Mouse (Mus musculus) left cerebral cortex, adult 2 months (tissue): Measurements from ENCODE around the gene Timm9. TPM values are rescaled to one million over a fixed set of nuclear protein-coding genes. Genes with fewer than 3 reads are reported as not detected.

Experiments used
- DNase-seq, 2 experiments: peaks; one replicate each; pipeline ENCODE4 v3.0.0; 2021 to 2022; ENCODE audit warnings: low spot score in 2 of 2, mixed read lengths in 1 of 2; ENCODE audit errors: extremely low spot score in 1 of 2
- H3K27ac ChIP-seq: fragments of 200-600 bp; 2 replicates; pipeline ENCODE4 v1.8.1; 2022
- H3K4me3 ChIP-seq: fragments of 200-600 bp; 2 replicates; pipeline ENCODE4 v1.8.1; 2022
- CTCF ChIP-seq: fragments of 200-600 bp; IDR thresholded peaks from 2 replicates; pipeline ENCODE4 v1.8.1; 2022; ENCODE audit warnings: antibody characterized with exemption, mild to moderate bottlenecking, moderate library complexity
- intact Hi-C: fragments of 180-260 bp; cut with DNase I; formaldehyde crosslinking; loops from one replicate; pipeline ENCODE4 v1.15.1; 2025
- long read RNA-seq, 2 experiments: library from polyadenylated mRNA; stranded (forward); transcript quantifications; one replicate each; pipeline ENCODE4 v2.0.0; 2021; ENCODE audit warnings: borderline mapping rate in 2 of 2
- total RNA-seq, 2 experiments: library from RNA; stranded (reverse); gene quantifications; 2 replicates each; pipeline ENCODE4 v1.2.3; 2021

The Timm9 gene
- total RNA-seq = 10 to 100 TPM; 60.3 to 63.6 TPM
- long read RNA-seq, experiment 1, transcript Timm9-207 (5 exons, 718 nt) = major isoform, 7 of 15 reads
- long read RNA-seq, experiment 1, partial matches to known transcripts = 0 of 15 reads
- long read RNA-seq, experiment 1, other reads (novel, unspliced or antisense) = 4 of 15 reads
- long read RNA-seq, experiment 2, transcript Timm9-207 (5 exons, 718 nt) = major isoform, 5 of 13 reads
- long read RNA-seq, experiment 2, partial matches to known transcripts = 1 of 13 reads
- long read RNA-seq, experiment 2, other reads (novel, unspliced or antisense) = 7 of 13 reads

DNA sequence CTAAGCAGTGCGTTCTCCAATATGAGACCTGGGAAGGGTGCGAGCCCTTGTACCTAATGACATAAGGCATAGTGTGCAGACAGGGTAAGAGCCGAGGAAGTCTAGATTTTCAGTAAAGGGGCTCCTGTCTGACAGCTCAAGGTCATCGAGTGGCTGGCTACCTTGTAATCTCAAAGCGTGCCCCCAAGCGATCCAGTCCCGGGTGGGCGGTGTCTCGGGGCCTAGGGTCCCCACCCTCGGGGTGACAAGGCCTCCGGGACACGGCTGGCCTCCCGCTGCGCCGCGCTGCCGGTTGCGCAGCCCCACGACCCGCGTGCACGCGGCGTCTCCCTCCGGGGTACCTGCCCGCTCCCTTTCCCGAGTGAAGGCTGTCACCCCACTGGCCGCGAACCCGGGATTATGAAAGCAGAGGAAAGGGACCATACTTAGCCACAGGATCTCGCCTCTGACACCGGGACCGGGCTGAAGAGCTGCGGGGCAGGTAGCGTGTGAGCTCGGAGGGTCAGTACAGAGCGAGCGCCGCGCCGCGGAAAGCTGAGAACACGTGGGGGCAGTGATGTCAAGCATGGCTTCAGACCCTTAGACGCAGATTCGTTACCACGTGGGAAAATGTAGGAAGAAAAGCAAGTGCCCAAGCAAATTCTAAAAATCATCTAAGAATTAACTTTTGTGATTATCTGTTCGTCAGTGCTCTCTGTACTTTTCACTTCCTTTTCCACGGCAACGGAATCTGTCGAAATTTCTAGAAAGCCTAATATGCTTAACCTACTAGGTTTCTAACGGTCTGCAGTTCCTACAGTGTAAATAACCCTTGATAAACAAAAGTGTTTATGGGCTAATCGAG is at the start of gene Timm9, which contains the start of gene 2700049A03Rik:
TSS of gene Timm9 (minus strand) at position 555 of the 844 bp plus-strand sequence.
TSS of gene 2700049A03Rik (plus strand) at position 719 of the 844 bp plus-strand sequence.
- peak; percentile 70 to 80 for DNase-seq
- Histone ChIP-seq H3K4me3 (peak within 1 kb of the TSS; percentile 80), H3K27ac (peak within 1 kb of the TSS; percentile 93)
- TF ChIP-seq CTCF = no peak
- intact Hi-C loops = no loop called here

DNA sequence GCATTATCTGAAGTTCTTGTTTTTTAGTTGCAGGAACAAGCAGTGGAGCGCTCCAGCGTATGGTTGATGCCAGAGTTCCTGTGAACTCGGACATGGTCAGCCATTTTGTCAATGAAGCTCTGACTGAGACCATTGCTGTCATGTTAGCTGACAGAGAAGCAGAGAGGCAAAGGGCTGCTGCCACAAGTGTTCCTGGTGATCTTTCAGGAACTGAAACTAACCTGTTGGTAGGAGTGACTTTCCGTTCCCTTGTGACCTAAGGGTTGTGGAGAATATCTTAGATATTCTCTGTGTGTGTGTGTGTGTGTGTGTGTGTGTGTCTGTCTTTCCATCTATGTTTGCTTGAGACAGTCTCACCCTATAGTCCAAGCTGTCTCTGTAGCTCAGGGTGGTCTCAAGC is 47.9 kb upstream of the Timm9 start:
- Histone ChIP-seq H3K4me3 (no peak overlapping the region), H3K27ac (no peak overlapping the region)
- no peak for TF ChIP-seq CTCF
- intact Hi-C loops = no loop called here
- DNase-seq = no peak

DNA sequence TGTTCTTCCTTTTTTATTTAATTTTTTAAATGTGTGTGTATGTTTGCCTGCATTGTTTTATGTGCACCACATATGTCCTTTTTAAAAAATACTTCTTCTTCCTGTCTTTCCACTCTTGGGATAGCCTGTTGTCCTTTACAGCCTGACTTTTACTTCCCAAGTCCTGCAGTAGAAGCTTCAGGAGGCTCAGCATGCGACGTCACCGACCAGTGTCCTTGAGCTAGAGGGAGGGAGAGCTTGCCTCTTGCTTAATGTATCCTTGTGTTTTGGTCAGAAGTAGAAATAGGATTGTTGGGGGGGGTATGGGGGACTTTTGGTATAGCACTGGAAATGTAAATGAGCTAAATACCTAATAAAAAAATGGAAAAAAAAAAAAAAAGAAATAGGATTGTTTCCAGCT is 47.3 kb upstream of the Timm9 start:
- H3K27ac ChIP-seq = no peak overlapping the region
- DNase-seq = no peak
- TF ChIP-seq CTCF = no peak
- intact Hi-C loops = no loop called here
- H3K4me3 ChIP-seq = no peak overlapping the region

DNA sequence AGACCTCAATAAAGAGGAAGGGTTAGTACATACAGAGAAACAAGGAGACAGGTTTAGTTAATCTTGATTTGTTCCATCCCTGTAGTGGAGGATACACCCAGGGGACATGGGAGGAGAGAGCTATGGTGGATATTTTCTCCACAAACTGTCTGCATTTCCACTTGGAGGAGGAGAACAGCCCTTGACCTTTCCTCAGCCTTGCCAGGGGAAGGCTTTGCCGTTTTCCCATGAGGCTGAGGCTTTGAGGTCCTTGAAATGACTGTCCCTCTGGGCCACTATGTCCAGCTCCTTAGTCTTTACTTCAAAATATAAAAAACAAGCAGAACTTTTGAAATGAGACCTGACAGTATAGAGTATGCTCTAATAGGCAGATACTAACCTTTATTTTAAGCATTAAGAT is 33.4 kb upstream of the Timm9 start:
- no peak overlapping the region for H3K4me3 ChIP-seq
- H3K27ac ChIP-seq = no peak overlapping the region
- DNase-seq = no peak
- intact Hi-C loops = no loop called here
- no peak for TF ChIP-seq CTCF

DNA sequence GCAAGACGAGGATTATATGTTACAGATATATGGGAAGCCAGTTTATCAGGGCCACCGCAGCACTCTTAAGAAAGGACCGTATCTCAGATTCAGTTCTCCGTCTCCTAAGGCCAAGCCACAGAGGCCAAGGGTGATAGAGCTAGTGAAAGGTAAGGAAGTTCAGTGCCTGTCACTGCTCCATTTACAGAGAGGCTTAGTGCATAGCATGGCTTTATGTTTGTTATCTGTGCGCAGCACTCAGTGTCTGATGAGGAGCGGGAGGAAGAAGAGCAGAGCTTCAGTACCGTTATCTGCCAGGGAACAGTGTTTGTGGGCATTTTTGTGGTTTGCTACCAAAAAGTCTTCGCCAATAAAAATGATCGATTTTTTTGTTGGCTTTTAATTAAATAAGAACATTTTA is 27.9 kb upstream of the Timm9 start:
- H3K4me3 ChIP-seq = no peak overlapping the region
- H3K27ac ChIP-seq = no peak overlapping the region
- no peak for TF ChIP-seq CTCF
- intact Hi-C loops = no loop called here
- no peak for DNase-seq

DNA sequence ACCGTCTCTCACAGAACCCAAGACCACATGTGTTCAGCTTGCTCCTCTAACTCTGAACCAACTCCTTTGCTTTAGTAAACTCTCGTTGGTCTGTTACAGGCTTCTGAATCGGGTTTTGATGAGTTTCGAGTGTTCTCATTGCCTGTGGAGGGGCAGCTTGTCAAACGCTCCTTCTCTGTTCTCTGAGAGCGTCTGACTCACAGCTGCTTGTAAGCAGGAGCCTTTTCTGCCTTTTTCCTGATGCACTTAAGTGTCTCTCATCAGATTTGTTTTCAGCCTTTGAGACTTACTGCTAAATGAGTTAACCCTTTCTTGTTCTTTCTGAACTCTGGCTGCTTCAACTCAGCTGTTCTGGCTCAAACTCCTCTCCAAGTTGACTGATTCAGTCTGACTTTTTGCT is 21.5 kb upstream of the Timm9 start:
- no peak for TF ChIP-seq CTCF
- intact Hi-C loops = no loop called here
- Histone ChIP-seq H3K27ac (no peak overlapping the region), H3K4me3 (no peak overlapping the region)
- DNase-seq = no peak

DNA sequence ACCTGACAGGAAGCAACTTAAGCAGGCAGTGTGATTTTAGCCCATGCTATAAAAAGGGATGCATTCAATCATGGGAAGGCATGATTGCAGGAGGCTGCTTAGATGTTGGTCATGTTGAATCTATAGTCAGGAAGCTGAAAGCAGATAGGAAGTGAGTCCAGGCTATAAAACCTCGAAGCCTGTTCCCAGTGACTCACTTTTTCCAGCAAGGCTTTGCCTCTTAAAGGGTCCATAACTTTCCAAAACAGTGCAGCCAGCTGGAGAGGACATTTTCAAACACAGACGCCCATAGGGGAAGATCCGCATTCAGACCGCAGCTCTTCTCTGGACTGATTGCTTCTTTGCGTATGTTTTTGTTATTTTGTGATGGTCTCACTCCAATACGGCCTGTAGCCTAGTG is 18.5 kb upstream of the Timm9 start:
- Histone ChIP-seq H3K4me3 (no peak overlapping the region), H3K27ac (no peak overlapping the region)
- intact Hi-C loops = no loop called here
- DNase-seq = no peak
- no peak for TF ChIP-seq CTCF

DNA sequence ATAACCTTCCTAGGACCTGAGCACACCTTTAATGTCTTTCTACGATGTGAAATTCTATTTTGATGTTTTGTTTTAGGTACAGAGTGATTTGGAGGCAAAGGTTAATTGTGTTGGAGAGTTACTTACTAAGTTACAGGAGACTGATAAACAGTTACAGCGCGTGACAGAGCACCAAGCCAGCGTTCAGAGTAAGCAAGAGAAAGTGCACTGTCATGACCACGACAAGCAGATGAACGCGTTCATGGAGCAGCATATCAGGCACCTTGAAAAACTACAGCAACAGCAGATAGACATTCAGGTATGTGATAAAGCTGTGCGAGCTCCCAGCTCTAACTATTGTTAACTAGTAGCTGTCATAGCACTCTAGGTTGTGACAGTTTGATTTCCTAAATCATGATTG is 13.7 kb upstream of the Timm9 start:
- Histone ChIP-seq H3K27ac (no peak overlapping the region), H3K4me3 (no peak overlapping the region)
- DNase-seq = no peak
- no peak for TF ChIP-seq CTCF
- intact Hi-C loops = no loop called here

DNA sequence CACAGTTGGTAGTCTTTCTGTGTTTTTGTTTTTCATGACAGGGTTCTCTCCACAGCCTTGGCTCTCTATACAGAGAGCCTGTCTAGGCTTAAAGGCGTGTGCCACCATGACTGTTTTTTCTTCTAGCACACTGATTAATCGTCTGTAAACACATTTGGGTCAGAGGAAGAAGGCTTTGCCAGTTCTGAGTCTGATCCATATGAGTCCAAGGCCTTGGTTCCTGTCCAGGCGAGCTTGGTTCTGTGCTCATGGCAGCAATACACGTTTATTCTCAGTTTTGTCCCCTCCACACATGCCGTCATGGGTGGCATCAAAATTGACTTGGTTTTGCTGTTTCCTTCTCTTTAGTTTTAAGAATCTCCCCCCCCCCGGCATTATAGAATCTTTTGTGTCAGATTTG is 13.0 kb upstream of the Timm9 start:
- Histone ChIP-seq H3K4me3 (no peak overlapping the region), H3K27ac (no peak overlapping the region)
- no peak for DNase-seq
- TF ChIP-seq CTCF = no peak
- intact Hi-C loops = no loop called here

DNA sequence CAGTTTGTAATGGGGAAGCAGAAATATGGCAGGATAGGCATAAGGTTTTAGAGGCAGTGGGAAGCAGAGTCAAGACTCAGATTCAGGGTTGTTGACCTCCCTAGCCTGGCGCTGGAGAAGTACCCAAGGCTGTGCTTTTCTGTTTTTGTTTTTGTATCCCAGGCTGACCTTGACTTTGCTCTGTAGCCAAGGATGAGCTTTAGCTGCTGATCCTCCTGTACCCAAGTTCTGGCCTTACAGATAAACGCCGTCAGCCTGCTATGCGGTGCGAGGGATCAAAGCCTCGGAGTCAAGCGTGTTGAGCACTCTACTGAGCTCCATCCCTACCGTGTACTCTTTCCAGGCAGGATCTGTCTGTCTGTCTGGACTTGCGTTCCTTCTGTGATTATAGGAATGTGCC is 12.3 kb upstream of the Timm9 start:
- no peak for TF ChIP-seq CTCF
- H3K4me3 ChIP-seq = no peak overlapping the region
- intact Hi-C loops = no loop called here
- H3K27ac ChIP-seq = no peak overlapping the region
- no peak for DNase-seq

DNA sequence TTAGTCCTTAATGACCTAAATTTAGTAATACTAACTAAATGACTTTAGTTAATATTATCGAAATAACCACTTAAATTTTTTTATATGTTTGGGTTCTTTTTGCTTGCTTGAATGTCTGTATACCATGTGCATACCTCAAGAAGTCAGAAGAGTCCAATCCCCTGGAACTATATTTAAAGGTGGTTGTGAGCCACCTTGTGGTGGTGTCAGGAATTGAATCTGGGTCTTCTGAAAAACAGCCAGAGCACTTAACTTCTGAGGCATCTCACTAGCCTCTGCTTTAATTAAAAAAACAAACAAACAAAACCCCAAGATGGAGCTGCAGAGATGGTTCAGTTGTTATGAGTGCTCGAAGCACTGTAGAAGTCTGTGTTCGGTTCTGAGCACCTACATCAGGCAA is 11.2 kb upstream of the Timm9 start:
- Histone ChIP-seq H3K27ac (no peak overlapping the region), H3K4me3 (no peak overlapping the region)
- peak in 1 of 2 experiments; percentile 45 for DNase-seq
- TF ChIP-seq CTCF = peak; percentile 82
- intact Hi-C loops = no loop called here

DNA sequence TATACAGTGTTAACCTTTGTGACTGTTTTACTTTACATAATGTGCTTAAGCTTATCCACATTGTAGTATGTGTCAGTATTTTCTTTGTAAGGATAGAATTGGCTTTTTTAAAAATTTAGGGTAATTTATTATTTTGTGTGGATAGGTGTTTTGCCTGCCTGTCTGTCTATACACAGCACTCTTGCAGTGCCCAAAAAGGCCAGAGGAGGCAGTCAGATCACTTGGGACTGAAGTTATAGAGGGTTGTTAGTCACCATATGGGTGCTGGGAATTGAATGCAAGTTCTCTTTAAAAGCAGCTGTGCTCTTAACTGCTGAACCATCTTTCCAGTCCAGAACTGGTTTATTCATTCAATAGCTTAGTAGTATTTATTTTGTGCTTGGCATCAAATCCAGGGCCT is 4.7 kb upstream of the Timm9 start:
- peak; percentile 5 for TF ChIP-seq CTCF
- no peak overlapping the region for H3K27ac ChIP-seq
- no peak for DNase-seq
- no peak overlapping the region for H3K4me3 ChIP-seq
- intact Hi-C loops = no loop called here
